Mouse (Mus musculus): Measurements from ENCODE around the gene Ocel1. TPM values are rescaled to one million over a fixed set of nuclear protein-coding genes. Genes with fewer than 3 reads are reported as not detected.

The Ocel1 gene
- polyA plus RNA-seq, 1 experiment from 2014 or later, result 7.0 TPM

- peak; percentile 87 for ATAC-seq (ENCODE audit: borderline replicate concordance, extremely low read depth, low FRiP score, low TSS enrichment)
- Histone ChIP-seq H3K27ac (peak overlapping the region; percentile 76), H3K27me3 (no peaks in the 10 kb centered on the region), H3K9ac (peak overlapping the region; percentile 80), H3K4me1 (peaks cover 28% of the 10 kb centered on the region), H3K4me2 (peak overlapping the region; percentile 97), H3K9me3 (no peaks in the 10 kb centered on the region), H3K4me3 (peak overlapping the region; percentile 88), H3K36me3 (peaks cover 26% of the 10 kb centered on the region)
- WGBS, result under 1% methylated on average over 55 of the region's 55 CpGs
These were observed 35.3 kb downstream of the Ocel1 start for GRCm38 (mm10) chr8:71406099-71407015.

DNA sequence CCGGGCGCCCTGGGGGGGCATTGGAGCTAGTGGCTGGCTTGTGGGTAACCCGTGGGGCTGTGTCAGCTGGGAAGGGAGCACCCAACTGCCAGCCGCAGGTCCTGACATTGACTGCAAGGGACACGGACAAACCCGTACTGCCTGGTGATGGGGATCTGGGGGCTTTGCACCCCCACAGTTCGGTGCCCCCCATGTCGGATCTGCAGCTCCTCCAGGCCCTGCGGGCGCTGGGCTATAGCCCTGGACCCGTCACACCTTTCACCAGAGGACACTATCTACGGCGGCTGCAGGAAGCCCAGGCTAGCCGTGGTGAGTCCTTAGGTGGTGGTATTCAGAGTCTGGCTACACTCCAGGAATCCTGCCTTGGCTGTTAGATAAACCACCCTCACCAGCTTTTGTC, 36.3 kb downstream of the Ocel1 start:
- H3K4me1 ChIP-seq, result peaks cover 28% of the 10 kb centered on the region
- ATAC-seq (ENCODE audit: borderline replicate concordance, extremely low read depth, low FRiP score, low TSS enrichment), result no peak
- no peak overlapping the region for H3K4me3 ChIP-seq
- H3K4me2 ChIP-seq, result peak overlapping the region; percentile 97
- H3K9ac ChIP-seq, result no peak overlapping the region
- H3K36me3 ChIP-seq, result peaks cover 26% of the 10 kb centered on the region
- H3K27me3 ChIP-seq, result no peaks in the 10 kb centered on the region
- H3K9me3 ChIP-seq, result no peaks in the 10 kb centered on the region
- 92% methylated on average over 14 of the region's 14 CpGs for WGBS
- no peak overlapping the region for H3K27ac ChIP-seq

DNA sequence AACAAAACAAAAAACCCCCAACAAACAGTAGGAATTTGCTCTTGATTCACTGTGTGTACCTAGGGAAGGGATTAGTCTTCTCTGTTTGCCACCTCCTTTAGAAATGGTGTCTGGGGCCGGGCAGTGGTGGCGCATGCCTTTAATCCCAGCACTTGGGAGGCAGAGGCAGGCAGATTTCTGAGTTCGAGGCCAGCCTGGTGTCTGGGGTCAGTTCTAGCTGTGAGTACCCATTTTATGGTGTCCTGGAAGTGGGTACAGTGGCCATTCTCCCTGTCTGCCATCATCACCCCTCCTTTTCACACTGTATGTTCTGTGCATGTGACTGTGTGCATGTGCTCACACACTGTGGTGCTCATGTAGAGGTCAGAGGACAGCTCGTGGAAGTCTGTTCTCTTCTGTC, 37.1 kb downstream of the Ocel1 start:
- no peak overlapping the region for H3K9ac ChIP-seq
- no peak overlapping the region for H3K4me2 ChIP-seq
- no peaks in the 10 kb centered on the region for H3K9me3 ChIP-seq
- no peak overlapping the region for H3K4me3 ChIP-seq
- no peak overlapping the region for H3K27ac ChIP-seq
- 94% methylated on average over 4 of the region's 4 CpGs for WGBS
- H3K4me1 ChIP-seq, result peaks cover 28% of the 10 kb centered on the region
- H3K27me3 ChIP-seq, result no peaks in the 10 kb centered on the region
- no peak for ATAC-seq (ENCODE audit: borderline replicate concordance, extremely low read depth, low FRiP score, low TSS enrichment)
- peaks cover 26% of the 10 kb centered on the region for H3K36me3 ChIP-seq

DNA sequence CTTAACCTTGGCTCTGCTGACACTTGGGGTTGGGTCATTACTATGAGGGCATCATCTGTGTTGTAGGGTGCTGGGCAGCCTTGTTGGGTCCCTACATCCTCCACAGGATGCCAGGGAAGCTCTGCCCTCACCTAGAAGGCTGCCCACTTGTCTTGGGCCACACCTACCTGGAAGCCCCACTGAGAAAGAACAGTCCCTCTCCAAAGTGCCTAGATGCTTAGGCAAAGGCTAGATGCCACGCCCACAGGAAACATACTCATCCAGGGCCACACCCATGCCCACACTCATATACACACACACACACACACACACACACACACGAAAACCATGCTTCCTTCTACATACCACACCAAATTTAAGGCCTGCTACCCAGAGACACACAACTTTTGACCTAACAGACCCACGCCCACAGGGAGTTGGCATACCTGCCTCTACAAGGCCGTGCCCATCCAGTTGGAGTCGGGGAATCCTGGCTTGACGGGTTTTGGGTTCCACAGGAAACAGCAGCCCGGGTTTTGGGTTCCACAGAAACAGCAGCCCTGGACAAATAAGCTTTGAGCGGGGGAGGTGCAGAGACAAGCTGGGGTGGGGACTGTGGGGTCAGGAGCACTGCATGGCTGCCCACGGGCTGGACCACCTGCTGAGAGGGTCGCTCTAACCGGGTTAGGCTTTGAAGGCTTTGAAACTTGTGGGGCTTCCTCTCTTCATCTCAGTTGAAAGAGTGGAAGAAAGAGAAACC, 40.6 kb downstream of the Ocel1 start:
- WGBS, result 43% methylated on average over 11 of the region's 11 CpGs
- Histone ChIP-seq H3K9me3 (no peaks in the 10 kb centered on the region), H3K4me3 (no peak overlapping the region), H3K9ac (no peak overlapping the region), H3K27ac (no peak overlapping the region), H3K4me1 (peaks cover 12% of the 10 kb centered on the region), H3K4me2 (no peak overlapping the region), H3K36me3 (peaks cover 26% of the 10 kb centered on the region), H3K27me3 (no peaks in the 10 kb centered on the region)
- ATAC-seq (ENCODE audit: borderline replicate concordance, extremely low read depth, low FRiP score, low TSS enrichment), result no peak

- no peak overlapping the region for H3K4me2 ChIP-seq
- no peak overlapping the region for H3K27ac ChIP-seq
- H3K9me3 ChIP-seq, result no peaks in the 10 kb centered on the region
- no peaks in the 10 kb centered on the region for H3K27me3 ChIP-seq
- H3K4me1 ChIP-seq, result no peaks in the 10 kb centered on the region
- H3K36me3 ChIP-seq, result no peaks in the 10 kb centered on the region
- no peak for ATAC-seq (ENCODE audit: borderline replicate concordance, extremely low read depth, low FRiP score, low TSS enrichment)
- H3K4me3 ChIP-seq, result no peak overlapping the region
- H3K9ac ChIP-seq, result no peak overlapping the region
These were observed 51.0 kb downstream of the Ocel1 start for GRCm38 (mm10) chr8:71422121-71422520.

Other genes with a start within 250 kb of the Ocel1 start
- gene Myo9b, start 98.6 kb upstream of the Ocel1 start, polyA plus RNA-seq (2015; fragmentation: Nextera tagmentation; extraction: Ambion mirVana), result 18.5 TPM in 2 replicates
- gene Haus8, start 98.4 kb upstream of the Ocel1 start, polyA plus RNA-seq (2015; fragmentation: Nextera tagmentation; extraction: Ambion mirVana), result 57.7 and 68.7 TPM in 2 replicates
- 85.0 and 87.0 TPM in 2 replicates for gene Use1, start 4.5 kb upstream of the Ocel1 start, polyA plus RNA-seq (2015; fragmentation: Nextera tagmentation; extraction: Ambion mirVana)
- 76.6 and 80.4 TPM in 2 replicates for gene Nr2f6, start 10.7 kb downstream of the Ocel1 start, polyA plus RNA-seq (2015; fragmentation: Nextera tagmentation; extraction: Ambion mirVana)
- 28.2 and 30.7 TPM in 2 replicates for gene Ushbp1, start 24.5 kb downstream of the Ocel1 start, polyA plus RNA-seq (2015; fragmentation: Nextera tagmentation; extraction: Ambion mirVana)
- 109 and 112 TPM in 2 replicates for gene Babam1, start 25.6 kb downstream of the Ocel1 start, polyA plus RNA-seq (2015; fragmentation: Nextera tagmentation; extraction: Ambion mirVana)
- gene Ankle1, start 34.7 kb downstream of the Ocel1 start, polyA plus RNA-seq (2015; fragmentation: Nextera tagmentation; extraction: Ambion mirVana), result 42.6 and 46.7 TPM in 2 replicates
- 51.3 and 56.0 TPM in 2 replicates for gene Abhd8, start 92.4 kb downstream of the Ocel1 start, polyA plus RNA-seq (2015; fragmentation: Nextera tagmentation; extraction: Ambion mirVana)
- 130 and 147 TPM in 2 replicates for gene Mrpl34, start 93.7 kb downstream of the Ocel1 start, polyA plus RNA-seq (2015; fragmentation: Nextera tagmentation; extraction: Ambion mirVana)
- 104 TPM in 2 replicates for gene Dda1, start 97.9 kb downstream of the Ocel1 start, polyA plus RNA-seq (2015; fragmentation: Nextera tagmentation; extraction: Ambion mirVana)
- 1.6 and 1.9 TPM in 2 replicates for gene Ano8, start 114.7 kb downstream of the Ocel1 start, polyA plus RNA-seq (2015; fragmentation: Nextera tagmentation; extraction: Ambion mirVana)
- gene Gtpbp3, start 116.8 kb downstream of the Ocel1 start, polyA plus RNA-seq (2015; fragmentation: Nextera tagmentation; extraction: Ambion mirVana), result 16.3 and 19.1 TPM in 2 replicates
- gene Plvap, start 140.5 kb downstream of the Ocel1 start, polyA plus RNA-seq (2015; fragmentation: Nextera tagmentation; extraction: Ambion mirVana), result 146 and 147 TPM in 2 replicates
- 0.39 and 0.65 TPM in 2 replicates for gene Ccdc194, start 154.4 kb downstream of the Ocel1 start, polyA plus RNA-seq (2015; fragmentation: Nextera tagmentation; extraction: Ambion mirVana)
- 49.7 and 52.0 TPM in 2 replicates for gene Bst2, start 166.2 kb downstream of the Ocel1 start, polyA plus RNA-seq (2015; fragmentation: Nextera tagmentation; extraction: Ambion mirVana)
- 95.2 and 96.6 TPM in 2 replicates for gene Mvb12a, start 171.6 kb downstream of the Ocel1 start, polyA plus RNA-seq (2015; fragmentation: Nextera tagmentation; extraction: Ambion mirVana)
- 3.3 and 4.6 TPM in 2 replicates for gene Tmem221, start 187.6 kb downstream of the Ocel1 start, polyA plus RNA-seq (2015; fragmentation: Nextera tagmentation; extraction: Ambion mirVana)
- gene Nxnl1, start 195.3 kb downstream of the Ocel1 start, polyA plus RNA-seq (2015; fragmentation: Nextera tagmentation; extraction: Ambion mirVana), result not detected in 2 replicates
- gene Slc27a1, start 197.6 kb downstream of the Ocel1 start, polyA plus RNA-seq (2015; fragmentation: Nextera tagmentation; extraction: Ambion mirVana), result 34.3 and 36.7 TPM in 2 replicates
- gene Pgls, start 220.9 kb downstream of the Ocel1 start, polyA plus RNA-seq (2015; fragmentation: Nextera tagmentation; extraction: Ambion mirVana), result 228 and 230 TPM in 2 replicates
- 3.1 and 3.4 TPM in 2 replicates for gene Fam129c, start 226.3 kb downstream of the Ocel1 start, polyA plus RNA-seq (2015; fragmentation: Nextera tagmentation; extraction: Ambion mirVana)
- 77.9 and 79.3 TPM in 2 replicates for gene Colgalt1, start 239.7 kb downstream of the Ocel1 start, polyA plus RNA-seq (2015; fragmentation: Nextera tagmentation; extraction: Ambion mirVana)